Mouse (Mus musculus) brain, adult 2 months (tissue): ENCODE results near the gene Zfp771.
A peak's percentile ranks its signal among the peaks of the same experiment; 100 is the strongest.
"Not testable (repeated sequence)": the region's sequence is repeated elsewhere in the genome, so short reads cannot be mapped to it uniquely, and the experiment has no call there.

Experiments
- DNase-seq: peaks from one replicate; pipeline ENCODE4 v3.0.0; 2011; ENCODE audit warnings: low read depth, low spot score

Gene Zfp771

DNA sequence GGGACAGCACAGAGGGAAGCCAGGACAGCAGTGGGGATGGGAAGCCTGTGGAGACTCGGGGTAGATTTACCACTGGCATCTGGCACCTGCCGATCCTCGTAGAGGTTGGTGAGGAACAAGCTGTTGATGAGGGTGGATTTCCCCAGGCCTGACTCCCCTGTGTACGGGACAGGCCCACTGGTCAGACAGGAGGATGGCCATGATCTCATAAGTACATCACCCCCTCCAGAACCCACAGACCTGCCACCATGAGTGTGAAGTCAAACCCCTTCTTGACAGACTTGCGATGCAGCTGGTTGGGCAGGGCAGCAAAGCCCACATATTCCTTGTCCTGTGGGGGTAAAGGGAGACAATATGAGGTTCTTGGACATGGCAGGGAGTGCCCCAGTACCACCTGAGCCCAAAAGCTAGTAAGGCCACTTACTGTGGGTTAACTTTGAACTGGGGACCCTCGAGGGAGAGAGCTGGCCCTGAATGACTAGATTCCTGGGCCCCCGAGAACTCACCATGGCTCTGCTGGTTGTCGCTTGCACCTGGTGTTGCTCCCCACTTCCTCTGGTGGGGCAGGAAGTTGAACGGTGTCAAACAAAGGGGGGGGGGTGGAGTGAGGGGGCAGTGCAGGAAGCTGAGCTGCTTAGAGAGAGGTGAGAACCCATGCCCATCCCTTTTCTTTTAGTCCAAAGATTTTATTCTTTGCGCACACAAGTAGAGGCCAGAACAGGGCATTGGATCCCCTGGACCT, 26.0 kb upstream of the Zfp771 start:
- DNase-seq, result no peak

DNA sequence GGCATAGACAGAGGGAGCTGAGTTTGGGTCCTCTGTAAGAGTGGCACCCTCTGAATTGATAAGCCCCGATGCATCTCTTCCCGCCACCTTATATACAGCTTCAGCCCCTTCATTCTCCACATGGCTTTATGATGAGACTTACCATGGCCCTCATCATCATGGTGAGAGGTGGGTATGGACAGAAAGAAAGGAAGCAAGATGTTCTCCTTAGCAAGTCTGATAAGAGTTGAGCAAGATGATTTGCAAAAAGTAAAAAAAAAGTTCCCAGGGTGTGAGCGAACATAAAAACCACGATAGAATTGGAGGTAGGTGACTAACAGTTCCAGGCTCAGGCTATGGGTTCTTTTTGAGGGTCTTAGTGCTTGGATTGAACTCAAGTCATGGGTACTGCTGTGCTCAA, 25.4 kb upstream of the Zfp771 start:
- DNase-seq, result no peak

DNA sequence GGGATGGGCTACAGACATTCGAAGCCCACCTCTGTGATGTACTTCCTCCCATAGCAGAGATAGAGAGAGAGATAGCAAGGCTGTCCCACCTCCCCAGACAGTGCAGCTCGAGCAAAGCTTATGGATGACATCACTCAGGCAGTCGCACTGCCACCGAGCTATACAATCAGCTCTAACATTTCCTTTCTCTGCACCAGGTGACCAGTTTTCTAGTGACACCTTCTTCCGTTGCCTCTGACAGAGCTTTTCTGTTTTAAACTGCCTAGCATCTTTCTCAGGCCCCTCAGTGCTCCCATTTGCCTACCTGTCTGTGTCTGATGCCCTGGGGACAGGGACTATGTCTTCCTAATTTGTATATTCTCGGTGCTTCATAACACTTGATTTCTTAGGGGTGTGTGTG, 23.6 kb upstream of the Zfp771 start:
- DNase-seq, result no peak

DNA sequence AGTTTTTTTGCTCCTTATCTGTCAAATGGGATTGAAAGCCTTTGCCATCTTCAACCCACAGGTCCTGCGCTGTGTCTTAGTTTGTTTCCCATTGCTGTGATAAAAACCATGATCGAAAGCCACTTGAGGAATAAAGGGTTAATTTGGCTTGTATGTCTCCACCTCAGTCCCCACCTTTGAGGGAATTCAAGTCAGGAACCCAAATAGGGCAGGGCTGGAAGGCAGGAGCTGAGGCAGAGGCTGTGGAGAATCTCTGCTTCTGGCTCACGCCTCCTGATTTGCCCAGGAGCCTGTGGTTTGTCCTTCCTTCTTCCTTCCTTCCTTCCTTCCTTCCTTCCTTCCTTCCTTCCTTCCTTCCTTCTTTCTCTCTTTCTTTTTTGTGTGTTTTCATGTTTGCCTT, 21.0 kb upstream of the Zfp771 start:
- no peak for DNase-seq

DNA sequence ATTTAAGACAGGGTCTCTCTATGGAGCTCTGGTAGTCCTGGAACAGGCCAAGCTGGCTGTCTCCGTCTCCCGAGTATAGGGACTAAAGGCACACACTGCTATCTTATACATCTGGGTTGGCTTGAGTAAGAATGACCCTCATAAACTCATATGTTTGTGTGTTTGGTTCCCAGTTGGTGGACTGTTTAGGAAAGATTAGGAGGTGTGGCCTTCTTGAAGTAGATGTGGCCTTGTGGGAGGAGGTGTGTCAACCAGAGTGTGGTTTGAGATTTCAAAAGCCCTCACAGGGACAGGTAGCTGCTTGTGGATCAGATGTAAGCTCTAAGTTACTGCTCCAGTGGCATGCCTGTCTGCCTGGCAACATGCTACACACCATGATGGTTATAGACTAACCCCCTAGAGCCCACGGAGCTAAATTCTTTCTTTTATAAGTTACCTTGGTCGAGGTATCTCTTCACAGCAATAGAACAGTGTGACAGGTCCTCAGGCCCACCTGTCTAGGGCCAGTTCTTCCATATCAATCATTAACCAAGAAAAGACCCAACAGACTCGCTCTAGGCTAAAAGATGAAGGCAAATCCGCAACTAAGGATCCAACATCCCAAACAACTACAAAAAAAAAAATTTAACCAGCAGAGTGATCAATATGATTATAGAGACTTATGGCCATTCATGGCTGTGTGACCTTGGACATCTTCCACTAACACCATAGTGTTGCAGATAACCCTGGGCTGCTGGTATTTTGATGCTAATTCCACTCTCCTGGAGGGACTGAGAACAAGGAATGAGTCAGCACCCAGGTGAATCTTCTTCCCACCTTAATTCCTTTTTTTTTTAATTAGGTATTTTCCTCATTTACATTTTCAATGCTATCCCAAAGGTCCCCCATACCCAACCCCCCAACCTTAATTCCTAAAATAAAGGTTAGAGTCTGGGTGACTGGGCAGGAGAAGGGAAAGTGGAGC, 20.3 kb upstream of the Zfp771 start:
- DNase-seq, result no peak

DNA sequence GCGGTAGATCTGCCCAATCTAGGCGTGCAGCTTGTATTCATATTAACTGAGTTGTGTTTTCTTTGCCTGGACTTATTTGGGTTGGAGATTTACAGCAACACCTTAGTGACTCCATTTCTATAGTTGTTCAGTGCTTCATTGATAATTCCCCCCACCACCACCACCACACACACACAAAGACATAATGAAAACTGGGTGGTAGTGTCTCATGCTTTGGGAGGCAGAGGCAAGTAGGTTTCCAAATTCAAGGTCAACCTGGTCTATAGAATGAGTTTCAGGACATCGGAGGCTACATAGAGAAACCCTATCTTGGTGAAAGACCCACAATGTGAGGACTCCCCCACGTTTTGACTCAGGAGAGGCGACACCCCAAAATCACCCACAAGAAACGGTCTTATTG, 19.5 kb upstream of the Zfp771 start:
- no peak for DNase-seq

DNA sequence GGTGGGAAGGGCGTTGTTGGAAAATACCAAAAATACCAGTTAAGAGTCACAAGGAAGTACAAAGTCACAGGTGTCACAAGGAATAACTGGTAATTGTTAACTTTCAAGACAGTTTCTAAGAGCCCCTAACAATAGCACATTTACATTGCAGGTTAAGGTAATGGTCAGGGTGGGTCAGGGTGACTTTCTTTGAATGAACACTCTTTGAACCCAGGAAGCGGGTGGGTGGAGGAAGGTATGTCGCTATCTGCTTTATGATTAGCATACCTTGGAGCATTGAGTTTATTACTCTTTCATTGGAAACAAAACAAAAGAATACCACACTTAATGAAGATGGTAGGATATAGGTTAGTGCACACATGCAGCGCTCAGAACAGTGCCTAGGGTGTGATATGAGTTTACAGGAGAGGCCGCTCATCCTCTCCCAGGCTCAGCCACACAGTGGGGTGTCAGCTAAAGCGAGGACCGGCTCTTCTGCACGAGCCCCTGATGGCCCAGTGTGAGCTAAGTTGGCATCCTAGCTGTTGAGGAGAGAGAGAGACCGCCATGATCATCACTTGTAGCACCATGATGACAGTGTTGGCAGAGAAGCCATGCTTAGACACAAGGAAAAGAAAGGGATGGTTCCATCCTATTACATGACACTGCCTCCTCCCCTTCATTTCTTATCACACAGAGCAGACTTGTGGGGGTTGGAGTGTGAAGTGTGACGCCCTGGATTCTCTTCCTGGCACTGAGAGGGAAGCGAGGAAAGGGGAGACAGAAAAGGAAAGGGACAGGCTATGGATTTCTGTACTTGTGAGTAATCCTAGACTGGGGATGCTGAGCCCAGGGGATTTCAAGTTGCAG, 18.7 kb upstream of the Zfp771 start:
- peak; percentile 72 for DNase-seq

DNA sequence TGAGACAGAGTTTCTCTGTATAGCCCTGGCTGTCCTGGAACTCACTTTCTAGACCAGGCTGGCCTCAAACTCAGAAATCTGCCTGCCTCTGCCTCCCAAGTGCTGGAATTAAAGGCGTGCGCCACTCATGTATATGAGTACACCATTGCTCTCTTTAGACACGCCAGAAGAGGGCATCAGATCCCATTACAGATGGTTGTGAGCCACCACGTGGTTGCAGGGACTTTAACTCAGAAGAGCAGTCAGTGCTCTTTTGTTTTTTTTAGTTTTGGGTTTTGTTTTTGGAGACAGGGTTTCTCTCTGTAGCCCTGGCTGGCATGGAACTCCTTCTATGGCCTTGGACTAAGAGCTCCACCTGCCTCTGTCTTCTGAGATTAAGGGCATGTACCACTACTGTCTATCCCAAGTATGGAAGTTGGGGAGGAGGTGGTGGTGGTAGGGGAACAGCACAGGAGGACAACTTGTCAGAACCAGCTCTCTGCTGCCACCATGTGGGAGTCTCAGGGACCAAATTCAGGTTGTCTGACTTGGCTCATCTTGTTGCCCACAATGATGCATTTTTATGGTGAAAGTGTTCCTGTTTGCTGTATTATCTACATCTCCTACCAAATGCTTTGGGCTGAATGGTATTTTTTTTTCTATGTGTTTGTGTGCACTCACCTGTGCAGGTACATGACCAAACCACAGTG, 15.3 kb upstream of the Zfp771 start:
- peak; percentile 94 for DNase-seq

DNA sequence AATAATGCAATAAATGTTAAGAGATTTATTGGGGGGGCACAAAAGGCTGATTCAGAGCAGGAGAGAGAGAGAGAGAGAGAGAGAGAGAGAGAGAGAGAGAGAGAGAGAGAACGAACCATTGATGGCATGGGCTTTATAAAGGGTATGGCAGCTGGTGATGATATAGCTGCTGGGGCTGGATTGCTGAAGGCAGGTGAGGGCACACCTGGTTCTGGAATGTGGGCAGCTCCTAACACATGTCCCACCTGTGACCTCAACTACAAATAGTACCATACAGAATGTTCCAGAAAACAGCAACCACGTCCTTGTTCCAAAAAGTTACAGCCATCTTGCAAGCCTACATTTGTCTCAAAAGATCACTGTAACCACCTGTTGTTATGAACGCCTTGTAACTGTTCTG, 12.7 kb upstream of the Zfp771 start:
- no peak for DNase-seq

DNA sequence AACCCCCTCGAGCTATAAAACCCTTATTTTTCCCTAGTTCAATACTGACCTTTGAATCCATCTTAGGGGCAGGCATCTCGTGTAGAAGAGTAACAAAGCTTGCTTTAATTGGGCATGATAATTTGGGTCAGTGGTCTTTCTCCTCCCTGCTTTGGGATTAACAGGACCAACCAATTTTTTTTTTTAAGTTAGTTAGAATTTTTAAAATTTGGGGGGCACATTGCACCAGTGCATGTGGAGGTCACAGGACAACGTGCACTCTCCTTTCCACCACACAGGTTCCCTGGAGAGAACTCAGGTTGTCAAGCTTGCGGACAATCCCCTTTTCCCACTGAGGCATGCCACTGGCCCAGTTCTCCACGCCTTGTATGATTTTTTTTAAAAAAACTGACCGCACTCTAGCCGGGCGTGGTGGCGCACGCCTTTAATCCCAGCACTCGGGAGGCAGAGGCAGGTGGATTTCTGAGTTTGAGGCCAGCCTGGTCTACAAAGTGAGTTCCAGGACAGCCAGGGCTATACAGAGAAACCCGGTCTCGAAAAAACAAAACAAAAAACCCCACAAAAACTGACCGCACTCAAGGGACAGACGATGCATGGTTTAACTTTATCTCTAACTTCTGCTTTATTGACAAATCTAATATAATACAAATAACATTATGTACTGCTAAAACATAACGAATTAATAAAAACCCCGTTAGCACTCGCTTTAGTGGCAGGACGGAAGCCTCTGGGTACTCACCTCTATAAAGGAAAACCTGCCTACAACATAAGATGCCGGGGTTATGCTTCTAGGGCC, 12.1 kb upstream of the Zfp771 start:
- DNase-seq, result no peak

DNA sequence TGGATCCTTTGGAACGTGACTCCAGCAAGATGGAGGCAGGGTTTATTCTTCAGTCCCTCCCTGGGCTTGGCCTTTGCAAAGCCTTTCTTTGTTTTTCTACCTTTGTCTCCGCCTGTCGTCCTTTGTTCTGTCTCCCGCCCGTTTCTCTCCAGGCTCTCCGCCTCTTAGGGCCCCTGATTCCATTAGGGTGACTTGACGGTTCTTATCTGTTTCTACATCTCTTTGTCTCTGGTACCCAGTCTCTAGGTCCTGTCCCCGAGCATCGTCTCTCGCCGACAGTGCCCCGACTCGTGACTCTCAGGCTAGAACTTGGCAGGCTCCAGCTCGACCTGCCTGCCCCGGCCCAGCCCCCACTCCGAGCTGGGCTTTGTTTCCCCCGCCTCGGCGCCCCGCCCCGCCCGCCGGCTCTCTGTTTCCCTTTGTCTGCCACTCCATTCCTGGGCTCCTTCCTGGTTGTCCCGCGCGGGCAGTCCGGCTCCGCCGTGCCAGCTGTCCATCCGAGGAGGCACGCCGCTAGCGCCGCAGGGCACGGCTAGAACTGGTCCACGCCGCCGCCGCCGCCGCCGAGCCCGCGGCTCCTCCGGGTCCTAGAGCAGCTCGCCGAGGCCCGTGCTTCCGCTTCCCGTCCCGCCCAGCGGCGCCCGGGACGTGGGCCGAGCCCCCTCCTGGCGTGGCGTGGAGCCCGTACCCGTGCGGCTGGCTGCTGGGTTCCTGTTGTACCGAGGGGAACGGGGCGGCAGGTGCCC, 11.3 kb upstream of the Zfp771 start, which contains the start of the genes Zfp553 and Sept1:
Zfp553 (plus strand) TSS at position 440 of the 746 bp plus-strand sequence.
Sept1 (minus strand) TSS at position 509 of the 746 bp plus-strand sequence.
- DNase-seq, result peak; percentile 94

DNA sequence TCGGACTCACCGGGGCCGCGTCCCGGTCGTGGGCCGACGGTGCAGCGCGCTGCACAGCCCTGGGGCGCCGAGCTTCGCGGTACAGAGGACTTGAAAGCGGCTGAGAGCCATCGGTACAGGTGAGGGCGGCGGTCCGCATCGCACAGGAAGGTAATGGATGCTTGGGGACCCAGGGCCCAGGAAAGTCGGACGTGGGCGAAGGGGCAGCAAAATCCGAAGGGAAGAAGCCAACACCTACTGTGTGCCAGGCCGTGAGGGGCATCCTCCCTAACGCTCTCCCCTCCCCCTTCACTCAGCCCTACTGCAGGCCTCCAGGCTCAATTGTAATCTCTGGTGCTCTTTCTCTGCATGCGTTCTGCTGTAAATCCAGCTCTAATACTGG, 10.7 kb upstream of the Zfp771 start:
- DNase-seq, result peak; percentile 63

DNA sequence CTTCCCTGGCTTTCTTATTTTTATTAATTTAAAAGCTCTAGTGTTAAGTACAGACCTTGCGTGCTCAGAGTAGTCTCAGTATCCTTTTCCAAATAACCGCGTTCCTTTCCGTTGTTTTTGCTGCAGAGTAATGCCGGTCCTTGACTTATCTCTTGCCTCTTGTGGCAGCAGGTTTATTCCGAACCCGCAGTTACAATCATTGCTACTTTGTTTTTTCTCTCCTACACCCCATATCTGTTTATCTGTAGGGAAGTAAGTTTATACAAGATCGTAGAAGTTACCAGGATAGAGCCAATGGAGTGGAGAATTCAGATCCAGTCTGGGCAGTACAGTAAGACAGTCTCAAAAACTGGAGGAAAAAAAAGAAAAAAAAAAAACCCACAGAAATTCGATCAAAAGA, 10.3 kb upstream of the Zfp771 start:
- no peak for DNase-seq

DNA sequence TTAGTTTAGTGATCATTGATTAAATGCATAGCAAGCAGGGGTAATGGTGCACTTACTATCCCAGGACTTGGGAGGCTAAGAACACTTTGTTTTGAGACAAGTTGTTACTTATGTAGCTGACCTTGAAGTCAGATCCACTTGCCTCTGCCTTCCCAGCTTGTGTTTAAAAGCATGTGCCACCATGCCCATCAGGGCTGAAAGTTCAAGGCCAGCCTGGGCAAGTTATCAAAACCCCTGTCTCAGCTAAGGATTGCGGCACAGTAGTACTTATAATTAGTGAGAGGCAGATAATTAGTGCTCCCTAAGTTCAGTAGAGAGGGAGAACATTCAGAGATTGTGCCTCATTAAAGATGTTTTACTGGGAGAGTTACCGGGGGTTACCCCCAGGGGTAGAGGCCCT, 9.3 kb upstream of the Zfp771 start:
- no peak for DNase-seq

DNA sequence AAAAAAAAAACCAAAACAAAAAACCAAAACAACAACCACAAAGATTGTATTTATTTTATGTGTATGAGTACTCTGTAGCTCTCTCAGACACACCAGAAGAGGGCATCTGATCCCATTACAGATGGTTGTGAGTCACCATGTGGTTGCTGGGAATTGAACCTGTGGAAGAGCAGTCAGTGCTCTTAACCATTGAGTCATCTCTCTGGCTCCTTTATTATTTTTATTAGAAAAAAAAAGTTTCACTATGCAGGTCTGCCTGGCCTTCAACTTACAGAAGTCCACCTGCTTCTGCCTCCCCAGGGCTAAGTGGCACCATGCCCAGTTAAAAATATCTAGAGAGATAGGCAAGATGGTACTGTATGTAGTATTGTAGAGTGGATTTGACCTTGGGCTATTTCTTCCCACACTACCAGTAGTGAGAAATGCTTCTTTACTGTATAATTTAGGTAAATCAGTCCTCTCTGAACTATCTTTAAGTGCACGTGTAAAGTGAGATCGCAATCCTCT, 660 bp upstream of the Zfp771 start:
- no peak for DNase-seq

DNA sequence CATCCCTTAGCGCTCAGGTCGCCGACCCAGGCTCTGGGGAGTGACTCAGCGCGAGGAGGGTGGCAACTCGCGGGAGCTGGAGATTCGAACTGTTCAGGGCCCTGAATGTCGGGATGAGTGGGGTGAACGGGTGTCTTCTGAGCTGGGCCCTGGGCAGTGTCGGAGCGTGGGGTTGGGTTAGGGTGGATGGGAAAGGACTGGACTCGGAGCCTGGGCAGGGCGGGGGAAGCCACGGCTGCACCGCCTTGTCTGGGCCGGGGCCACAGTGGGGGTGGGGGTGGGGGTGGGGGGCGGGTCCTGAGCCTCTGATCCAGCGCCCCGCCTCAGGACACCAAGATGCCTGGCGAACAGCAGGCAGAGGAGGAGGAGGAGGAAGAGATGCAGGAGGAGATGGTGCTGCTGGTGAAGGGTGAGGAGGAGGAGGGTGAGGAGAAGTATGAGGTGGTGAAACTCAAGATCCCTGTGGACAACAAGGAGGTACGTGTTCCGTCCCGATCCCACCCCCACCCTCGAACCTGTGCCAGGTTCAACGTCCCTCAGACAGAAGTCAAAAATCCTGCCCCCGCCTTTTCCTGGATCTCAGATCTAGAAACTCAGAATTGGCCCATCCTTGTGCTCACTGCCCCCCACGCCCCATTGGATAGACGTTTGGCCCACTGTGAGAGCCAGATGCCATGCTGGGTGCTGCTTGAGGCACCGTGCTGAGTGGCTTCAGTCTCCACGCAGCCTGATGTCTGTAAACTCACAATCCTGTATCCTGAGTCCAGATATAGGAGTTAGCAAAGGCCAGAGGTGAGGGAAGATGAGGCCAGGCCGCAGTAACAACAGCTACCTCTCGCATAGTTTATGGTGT, 810 bp downstream of the Zfp771 start:
- peak; percentile 54 for DNase-seq

DNA sequence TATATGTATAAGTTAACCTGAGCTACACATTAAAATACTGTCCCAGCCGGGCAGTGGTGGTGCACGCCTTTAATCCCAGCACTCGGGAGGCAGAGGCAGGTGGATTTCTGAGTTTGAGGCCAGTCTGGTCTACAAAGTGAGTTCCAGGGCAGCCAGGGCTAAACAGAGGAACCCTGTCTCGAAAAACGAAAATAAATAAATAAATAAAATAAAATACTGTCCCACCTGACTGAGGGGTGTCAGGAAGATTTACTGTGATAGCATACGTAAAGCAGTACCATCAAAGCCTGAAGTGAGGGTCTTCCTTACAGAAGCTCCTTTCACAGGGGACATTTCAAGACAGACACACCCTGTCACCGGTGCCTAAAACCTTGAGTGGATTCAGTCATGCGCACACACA, 6.4 kb downstream of the Zfp771 start:
- not testable (repeated sequence) for DNase-seq

DNA sequence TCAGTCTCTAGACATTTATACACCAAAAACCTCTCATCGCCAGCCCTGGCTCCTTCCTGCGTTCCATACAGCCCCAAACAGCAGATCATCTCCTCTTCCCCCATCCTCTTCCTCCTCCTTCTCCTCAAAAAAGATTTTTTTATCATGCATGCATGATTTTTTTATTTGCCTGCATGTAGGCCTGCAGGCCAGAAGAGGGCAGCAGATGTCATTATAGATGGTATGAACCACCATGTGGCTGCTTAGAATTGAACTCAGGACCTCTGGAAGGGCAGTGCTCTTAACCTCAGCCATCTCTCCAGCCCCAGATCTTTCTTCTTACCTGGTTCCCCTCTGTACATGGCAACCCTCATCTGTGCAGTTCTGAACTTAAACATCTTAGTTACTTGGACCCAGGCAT, 8.3 kb downstream of the Zfp771 start:
- peak; percentile 59 for DNase-seq
